Mouse (Mus musculus): ENCODE results near the gene Spag6l.
A peak's percentile ranks its signal among the peaks of the same experiment; 100 is the strongest.

- TF ChIP-seq CTCF (IDR thresholded peaks at IDR 0.05; ENCODE audit: extremely low read depth, insufficient read depth, low read length) (0 out of 2 replicates have a peak, but pooled peaks have one; percentile 13), POLR2A (IDR thresholded peaks at IDR 0.05; ENCODE audit: extremely low read depth, insufficient read depth, low read length) (peak; percentile 89)
These were observed 41.5 kb upstream of the Spag6l start, which contains the start of the genes Top3b and Vpreb1 for GRCm38 (mm10) chr16:16870617-16871331.

Data from cortical plate, adult 2 months (tissue).